Mouse (Mus musculus) kidney, adult 2 months (tissue): Measurements from ENCODE around the gene Ptpro.

Source experiments
- CTCF ChIP-seq: fragments of 200-500 bp; conservative IDR thresholded peaks from 2 replicates; pipeline ENCODE4 v1.5.1; 2011; ENCODE audit warnings: low read depth, mild to moderate bottlenecking, control low read depth, low read length, moderate library complexity, mixed read lengths; ENCODE audit not compliant: insufficient read depth, insufficient read length
- POLR2A ChIP-seq: fragments of 200-500 bp; IDR thresholded peaks from one replicate; pipeline ENCODE4 v1.6.1; 2011; ENCODE audit warnings: low read depth, low read length, control low read depth

- TF ChIP-seq POLR2A (no peak), CTCF (no peak)
Measured at GRCm38 (mm10) chr6:137339071-137339470, 87.0 kb downstream of the Ptpro start.
